Mouse (Mus musculus): ENCODE results near the gene Lmna.

GRCm38 (mm10) chr3:88481372-88482040 lies 28.2 kb downstream of the Lmna start:
- TF ChIP-seq POLR2A (IDR thresholded peaks at IDR 0.05; ENCODE audit: borderline replicate concordance, insufficient read depth, low read length) (no peak), CTCF (IDR thresholded peaks at IDR 0.05; ENCODE audit: borderline replicate concordance, insufficient read depth, low read depth, low read length) (no peak)
